Mouse (Mus musculus) gastrocnemius, postnatal 36 days (tissue): ENCODE measurements at regions not wholly inside any gene's neighbourhood (a gene's known extent, or its start where the extent isn't known, plus 50 kb on each side); places are given as distances from the start of the nearest gene placed in this dataset.
A peak's percentile ranks its signal among the peaks of the same experiment; 100 is the strongest.

Experiments used
- DNase-seq, 2 experiments: peaks; one replicate each; pipeline ENCODE4 v3.0.0; 2022
- intact Hi-C: fragments of 180-260 bp; cut with DNase I; formaldehyde crosslinking; loops from one replicate; pipeline ENCODE4 v1.15.1; 2025

DNA sequence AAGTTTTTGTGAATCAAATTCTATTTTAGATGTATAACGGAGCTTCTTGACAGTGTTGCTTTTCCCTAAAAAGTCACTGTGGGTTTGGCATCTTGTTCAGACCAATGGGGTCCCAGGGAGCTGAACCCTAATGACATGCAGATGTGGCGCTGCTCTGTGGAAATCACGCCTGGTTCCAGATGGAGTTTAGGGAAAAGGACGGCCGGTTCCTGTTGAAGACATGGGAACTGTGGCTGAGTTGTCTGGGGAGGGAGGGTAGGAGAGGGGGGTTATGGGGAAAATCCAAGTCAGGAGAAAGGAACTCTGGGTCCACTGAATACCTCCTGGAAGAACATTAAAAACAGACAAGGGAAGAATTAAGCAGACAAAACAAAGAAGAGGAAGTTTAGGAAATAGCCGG is 175.4 kb upstream of the Pgrmc2 start:
- DNase-seq: peak in 1 of 2 experiments; percentile 31
- intact Hi-C loops: no loop called here

DNA sequence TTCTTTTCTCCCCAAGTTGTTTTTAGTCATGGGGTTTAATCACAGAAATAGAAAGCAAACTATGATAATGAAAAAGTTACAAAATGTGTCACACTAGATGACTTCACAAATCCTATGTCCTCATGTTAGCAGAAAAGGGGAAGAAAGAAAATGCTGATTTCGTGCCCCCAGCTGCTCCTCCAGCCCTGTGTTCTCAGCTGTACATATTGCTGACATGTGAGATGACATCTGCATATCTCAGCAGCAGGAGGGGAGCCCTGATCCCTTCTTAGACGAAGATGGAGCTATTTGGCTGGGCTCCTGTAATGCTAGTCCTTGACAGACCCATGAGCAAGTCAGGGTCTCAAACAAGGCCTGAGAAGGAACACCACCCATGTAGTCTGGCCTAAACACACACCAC is 162.1 kb upstream of the Pgrmc2 start:
- intact Hi-C loops: no loop called here
- no peak for DNase-seq

DNA sequence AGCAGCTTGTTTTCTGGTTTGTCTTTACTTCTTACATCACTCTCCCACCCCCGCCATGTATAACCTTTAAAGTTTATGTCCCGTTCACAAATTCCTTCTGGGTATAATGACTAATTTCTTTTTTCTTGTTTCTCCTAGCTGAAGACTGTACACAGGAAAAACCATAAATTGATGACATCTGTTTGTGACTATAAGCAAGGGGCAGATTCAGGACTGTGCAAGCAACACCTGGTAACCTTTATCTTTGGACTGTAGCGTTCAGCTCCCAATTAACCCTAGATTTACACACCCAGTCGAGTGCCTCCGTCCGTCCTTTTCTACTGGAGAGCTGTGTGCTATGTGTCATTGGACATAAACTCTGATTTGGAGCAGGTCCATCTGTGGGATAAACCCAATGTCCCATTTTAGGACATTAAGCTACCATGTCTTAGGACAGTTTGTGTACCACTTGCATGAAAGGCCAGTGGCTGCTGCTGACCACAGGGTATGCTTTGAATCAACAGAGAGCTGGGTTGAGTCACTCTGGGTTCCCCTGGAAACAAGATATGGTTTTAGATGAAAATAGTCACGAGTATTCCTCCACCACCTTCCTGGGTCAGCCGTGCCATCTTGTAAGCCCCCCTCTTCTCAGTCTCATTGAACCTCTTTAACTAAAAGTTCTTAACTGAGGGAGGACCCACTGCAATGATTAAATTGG is 159.2 kb upstream of the Pgrmc2 start:
- intact Hi-C loops: no loop called here
- no peak for DNase-seq

DNA sequence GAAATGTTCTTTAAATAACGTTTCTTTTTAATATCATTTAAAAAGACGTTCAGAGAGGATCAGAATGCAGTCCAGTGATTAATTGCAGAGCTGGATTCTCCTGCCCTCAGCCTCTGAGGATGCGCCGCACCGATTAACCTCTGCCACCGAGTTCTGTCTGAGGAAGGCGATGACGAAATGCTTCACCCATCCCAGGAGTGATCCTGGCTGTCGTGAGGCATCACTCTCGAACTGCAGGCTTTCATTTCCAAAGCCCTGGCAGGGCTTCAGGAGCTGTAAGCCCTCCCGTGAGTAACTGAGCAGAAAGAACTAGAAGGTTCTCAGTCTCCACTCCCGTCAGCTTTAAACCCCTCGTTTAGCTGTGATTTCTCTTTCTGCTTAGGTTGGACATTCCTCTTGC is 157.0 kb upstream of the Pgrmc2 start:
- no peak for DNase-seq
- intact Hi-C loops: no loop called here

DNA sequence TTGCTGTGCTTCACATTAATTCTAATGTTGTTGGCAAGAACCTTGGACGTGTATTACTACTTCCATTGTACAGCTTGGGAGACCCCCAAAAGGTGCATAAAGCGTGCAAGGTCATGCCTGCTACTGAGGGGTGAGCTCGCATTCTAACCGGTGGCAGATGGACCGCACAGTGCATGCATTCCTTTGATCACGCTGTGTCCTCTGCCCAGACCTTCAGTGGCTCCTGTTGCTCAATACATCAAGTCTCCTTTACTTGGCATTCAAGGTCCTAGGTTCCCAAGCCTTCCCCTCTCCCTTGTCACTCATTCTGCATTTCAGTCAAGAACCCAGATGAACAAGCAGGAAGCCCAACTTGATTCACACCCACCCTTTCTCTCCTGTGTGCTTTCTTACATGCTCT is 156.4 kb upstream of the Pgrmc2 start:
- DNase-seq: no peak
- intact Hi-C loops: no loop called here

DNA sequence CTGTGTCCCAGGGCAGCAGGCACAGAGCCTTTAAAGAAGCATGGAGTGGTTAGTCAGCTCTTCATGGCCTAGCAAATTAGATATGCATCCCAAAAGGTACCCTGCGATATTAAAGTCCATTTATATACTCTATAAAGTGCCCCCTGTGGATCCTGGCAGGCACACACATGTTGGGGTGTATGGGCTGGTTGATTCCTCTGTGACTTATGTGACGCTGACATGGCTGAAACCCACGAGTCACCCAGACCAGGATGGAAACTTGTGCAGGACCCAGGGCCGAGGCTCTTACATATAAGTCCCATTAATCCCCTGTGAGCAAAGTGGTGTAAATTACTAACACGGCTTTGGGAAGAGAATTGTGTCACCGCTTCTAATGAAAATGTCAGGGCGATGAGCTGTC is 155.2 kb upstream of the Pgrmc2 start:
- intact Hi-C loops: no loop called here
- DNase-seq: no peak

DNA sequence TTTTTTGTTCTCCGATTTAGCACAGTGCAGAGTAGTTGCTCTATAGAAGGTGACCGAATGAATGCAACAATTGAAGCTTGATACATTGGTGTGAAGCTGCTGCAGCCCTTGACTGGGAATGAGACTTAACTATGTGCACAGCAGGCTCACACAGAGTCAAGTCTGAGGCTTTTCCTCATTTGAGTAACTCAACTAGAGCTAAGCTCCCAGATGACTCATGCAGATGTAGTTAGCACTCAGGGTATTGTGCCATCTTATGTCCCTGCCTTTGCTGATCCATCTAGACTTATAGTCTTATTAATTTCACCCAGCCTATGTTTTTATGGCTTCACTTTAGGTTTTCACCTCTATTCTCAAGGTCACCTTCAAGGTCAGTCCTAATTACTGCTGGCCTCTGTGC is 152.8 kb upstream of the Pgrmc2 start:
- DNase-seq: no peak
- intact Hi-C loops: no loop called here

DNA sequence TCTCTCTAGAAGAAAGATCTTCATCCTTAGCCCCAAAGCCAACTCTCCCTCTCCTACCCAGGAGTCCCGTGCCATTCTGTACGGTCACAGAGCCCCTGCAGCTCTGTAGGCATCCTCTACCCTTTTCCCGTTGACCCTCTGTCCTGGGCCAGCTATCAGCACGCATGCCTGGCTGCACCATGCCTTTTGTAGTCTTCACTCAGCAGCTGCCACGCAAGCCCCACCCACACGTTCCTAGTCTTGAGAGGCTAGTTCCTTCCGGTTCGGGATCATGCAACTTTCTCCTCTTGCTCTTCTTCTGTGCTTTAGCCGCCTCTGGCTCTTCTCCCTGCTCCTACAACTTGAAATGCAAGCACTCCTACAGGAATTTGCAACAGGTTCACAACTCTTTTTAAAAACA is 152.1 kb upstream of the Pgrmc2 start:
- DNase-seq: no peak
- intact Hi-C loops: no loop called here

DNA sequence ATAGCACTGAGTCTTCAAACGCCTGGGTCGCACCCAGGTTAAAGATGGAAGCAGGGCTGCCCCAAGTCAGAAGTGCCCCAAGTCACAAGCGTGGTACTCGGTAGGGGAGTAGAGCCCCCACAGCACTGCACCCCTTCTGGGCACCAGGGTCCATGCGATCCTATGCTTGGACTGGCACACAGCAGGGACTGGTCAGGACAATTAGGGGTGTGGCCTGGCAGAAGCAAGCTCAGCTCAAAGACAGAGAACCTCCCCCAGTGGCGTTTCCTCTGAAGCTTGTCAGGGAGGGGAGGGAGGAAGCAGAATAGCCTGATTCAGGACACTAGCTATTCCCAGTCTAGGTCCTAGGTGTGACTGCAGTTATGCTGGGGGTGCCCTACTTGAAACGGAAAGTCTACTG is 151.3 kb upstream of the Pgrmc2 start:
- no peak for DNase-seq
- intact Hi-C loops: no loop called here

DNA sequence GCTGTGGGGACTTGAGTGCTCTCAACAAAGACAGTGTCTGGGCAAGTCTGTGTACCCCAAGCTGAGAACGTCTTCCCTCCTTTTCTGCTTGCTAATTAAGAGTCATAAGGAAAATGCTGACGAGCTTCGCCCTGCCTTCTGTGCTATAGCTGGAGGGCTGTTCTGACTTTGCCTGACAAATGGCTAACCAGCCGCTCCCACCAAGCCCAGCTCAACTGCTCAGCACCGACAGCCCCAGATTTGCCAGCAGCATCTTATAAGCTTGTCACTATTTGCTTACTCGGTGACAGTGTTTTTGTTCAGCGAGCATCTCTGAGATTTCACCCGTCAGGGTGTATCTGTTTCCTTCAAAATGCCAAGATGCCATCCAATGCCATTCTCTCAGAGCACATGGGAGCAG is 150.6 kb upstream of the Pgrmc2 start:
- intact Hi-C loops: no loop called here
- no peak for DNase-seq

DNA sequence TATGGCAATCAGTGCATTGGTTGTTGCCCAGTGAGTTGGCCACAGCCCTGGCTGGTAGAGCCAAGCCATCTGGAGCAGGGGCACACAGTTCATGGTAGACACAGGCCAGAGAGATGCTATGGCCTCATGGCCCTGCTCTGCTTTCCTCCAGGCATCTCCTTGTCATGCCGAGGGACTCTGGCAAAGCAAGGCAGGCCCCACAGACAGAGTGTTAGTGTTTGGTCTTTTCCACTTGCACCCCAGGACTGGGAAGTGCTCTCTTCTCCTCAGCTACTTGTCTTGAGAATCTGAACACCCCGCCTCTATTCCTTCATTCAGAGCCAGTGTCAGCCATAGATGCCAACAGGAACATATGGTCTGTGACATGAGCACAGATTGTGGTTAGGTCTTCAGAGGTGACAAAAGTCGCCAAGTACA is 148.1 kb upstream of the Pgrmc2 start:
- no peak for DNase-seq
- intact Hi-C loops: no loop called here

DNA sequence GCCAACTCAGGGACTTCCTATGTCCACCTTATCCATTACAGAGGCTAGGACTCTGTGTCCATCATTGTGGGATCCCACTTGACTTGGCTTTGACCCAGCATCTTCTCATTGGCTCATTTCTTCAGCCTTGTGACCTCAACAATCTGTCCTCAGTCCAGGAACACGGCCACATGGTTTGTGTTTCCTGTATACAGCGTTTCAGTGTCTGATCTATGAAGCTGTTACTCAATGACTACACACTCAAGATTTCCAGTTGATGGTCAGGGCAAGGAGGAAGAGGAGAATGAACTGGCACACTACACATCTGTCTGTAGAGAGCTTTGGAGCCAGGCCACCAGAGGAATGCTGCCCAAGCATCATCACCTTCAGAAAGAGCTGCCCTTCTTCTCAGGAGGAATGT is 146.6 kb upstream of the Pgrmc2 start:
- no peak for DNase-seq
- intact Hi-C loops: loop anchor here (5.0 to 10.0 kb wide), 2 partner anchors 335 to 363 kb away; no protein-coding TSS in a partner anchor

DNA sequence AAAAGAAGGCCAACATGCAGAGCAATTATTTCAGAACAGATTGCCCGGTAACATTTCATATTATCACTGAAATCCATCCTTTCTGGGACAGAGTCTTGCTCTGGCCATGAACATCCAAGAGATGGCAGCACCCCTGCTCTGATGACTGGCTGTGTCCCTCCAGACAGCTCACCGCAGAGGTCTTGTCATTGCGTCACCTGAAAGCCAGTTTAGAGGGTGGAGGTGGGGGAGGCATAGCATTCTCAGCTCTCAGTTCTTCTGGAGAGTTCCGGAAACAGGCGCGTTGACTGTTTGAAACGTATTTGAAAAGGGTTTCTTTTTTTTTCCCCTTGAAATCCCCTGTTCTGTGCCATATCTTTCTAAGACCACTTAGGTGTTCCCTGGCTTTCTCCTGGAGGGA is 145.7 kb upstream of the Pgrmc2 start:
- intact Hi-C loops: loop anchor here (5.0 to 10.0 kb wide), 2 partner anchors 336 to 364 kb away; no protein-coding TSS in a partner anchor
- DNase-seq: peak; percentile 23 to 25

DNA sequence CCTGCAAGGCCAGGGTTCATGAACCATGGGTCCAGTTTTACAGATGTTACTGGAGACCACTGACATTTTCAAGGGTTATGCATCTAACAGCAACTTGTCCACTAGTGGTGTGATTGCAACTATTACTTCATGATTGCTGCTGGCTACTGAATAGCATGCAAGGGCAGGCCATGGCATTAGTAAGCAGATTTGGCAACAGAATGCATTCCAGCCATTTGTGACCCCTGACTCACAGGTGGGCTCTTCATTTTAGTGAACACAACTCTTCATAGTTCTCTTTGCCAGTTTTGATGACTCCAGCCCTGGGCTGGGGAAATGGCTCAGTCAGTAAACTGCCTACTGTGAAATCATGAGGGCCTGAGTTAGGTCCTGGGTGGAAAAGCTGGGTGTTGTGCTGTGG is 137.9 kb upstream of the Pgrmc2 start:
- DNase-seq: no peak
- intact Hi-C loops: loop anchor here (10.0 kb wide), 1 partner anchor 344 kb away; no protein-coding TSS in a partner anchor

DNA sequence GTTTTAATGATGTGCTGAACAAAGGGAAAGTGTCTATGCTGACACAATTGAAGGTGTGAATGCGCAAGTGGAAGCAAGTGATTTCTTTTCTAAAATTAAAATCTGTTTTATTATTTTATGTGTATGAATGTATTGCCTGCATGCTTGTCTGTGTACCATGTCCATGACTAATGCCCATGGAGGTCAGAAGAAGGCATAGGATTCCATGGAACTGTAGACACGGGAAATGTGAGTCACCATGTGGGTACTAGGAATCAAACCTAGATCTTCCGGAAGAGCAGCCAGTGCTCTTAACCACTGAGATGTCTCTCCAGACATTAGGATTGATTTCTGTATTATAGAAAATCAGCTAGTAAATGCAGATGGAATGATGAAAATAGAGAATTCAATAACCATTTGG is 134.9 kb upstream of the Pgrmc2 start:
- intact Hi-C loops: no loop called here
- no peak for DNase-seq

DNA sequence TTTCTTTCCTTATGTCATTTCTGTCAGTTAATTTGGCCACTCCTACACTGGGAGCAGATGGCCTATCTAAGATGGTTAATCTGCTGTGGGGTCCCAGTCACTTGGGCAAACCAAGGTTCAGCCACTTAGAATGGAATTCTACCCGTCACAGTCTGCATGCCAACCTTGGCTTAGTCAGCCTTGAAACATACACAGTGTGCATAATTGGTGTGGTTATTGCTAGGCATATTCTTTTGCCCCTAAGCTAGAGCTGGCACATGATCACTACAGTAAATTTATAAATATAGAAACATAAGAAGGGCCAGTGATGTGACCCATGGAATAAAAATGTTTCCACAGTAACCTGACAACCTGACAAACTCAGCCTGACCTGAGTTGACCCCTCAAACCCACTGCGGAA is 130.7 kb upstream of the Pgrmc2 start:
- DNase-seq: no peak
- intact Hi-C loops: no loop called here

DNA sequence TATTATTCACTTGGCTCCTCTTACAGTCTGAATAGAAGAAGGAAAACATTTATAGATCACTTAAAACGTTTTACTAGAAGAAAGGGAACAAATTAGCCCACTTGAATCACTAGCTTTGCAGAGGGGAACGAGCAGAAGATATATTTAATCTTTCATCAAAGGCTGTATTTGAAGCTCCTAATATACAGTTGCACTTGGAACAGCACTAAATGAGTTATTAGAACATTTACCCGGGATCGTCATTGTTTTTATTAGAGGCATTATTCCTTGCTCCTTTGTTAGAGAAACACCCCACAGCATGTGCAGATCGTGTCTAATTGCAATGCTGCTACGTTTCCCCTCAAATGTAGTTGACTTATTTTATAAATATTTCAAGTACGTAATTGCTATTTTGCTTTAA is 127.5 kb upstream of the Pgrmc2 start:
- intact Hi-C loops: no loop called here
- DNase-seq: no peak

DNA sequence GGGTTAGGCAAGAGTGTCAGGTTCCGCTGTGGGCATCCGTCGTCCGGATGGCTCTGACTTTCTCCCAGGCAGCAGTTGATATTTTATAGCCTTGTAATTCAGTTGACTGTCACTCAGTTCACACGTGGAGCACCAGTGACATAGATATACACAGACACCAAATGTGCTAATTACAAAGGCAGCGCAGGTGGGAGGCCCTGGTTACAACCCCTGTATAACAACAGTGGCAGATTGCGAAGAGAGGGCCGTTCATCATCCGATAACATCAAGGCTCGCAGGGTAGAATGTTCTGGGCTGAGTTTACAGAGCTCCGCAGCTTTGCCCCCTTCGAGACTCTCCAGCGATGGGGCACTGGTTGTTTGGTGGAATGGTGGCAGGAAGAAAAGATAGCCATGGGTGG is 120.0 kb upstream of the Pgrmc2 start:
- intact Hi-C loops: no loop called here
- no peak for DNase-seq

DNA sequence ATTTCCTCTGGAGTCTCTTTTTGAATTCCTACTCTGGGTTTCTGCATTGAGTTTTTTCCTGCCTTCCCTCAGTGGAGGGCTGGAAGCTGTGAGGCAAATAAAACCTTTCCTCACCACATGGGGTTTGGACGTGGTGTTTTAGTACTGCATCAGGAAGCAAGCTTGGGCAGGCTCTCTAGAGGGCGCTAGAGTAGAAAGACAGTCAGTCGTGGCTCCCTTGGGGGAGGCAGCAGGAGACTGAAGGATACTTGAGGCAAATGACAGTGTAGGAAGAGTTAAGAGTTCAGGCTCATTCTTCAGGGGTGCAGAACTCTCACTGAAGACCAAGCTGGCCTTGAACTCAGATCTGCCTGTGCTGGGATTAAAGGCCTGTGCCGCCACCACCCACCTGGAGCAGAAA is 118.9 kb upstream of the Pgrmc2 start:
- intact Hi-C loops: no loop called here
- no peak for DNase-seq

DNA sequence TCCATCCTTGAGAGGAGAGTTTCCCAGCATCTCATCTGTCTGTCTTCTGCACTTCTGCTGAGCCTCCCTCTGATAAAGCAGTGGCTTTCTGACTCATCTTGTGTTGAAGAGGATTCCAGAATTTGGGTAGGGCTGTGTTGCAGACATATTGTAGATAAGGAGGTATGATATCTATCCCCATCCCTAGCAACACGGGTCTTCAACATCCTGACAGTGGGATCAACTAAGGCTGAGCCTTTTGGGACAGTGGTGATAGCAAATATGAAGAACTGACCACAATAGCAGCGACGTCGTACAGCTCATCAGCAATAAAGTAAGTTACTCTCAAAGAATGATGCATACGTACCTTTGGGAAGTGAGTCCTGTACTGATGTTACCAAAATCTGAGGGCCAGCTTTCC is 117.2 kb upstream of the Pgrmc2 start:
- no peak for DNase-seq
- intact Hi-C loops: no loop called here

DNA sequence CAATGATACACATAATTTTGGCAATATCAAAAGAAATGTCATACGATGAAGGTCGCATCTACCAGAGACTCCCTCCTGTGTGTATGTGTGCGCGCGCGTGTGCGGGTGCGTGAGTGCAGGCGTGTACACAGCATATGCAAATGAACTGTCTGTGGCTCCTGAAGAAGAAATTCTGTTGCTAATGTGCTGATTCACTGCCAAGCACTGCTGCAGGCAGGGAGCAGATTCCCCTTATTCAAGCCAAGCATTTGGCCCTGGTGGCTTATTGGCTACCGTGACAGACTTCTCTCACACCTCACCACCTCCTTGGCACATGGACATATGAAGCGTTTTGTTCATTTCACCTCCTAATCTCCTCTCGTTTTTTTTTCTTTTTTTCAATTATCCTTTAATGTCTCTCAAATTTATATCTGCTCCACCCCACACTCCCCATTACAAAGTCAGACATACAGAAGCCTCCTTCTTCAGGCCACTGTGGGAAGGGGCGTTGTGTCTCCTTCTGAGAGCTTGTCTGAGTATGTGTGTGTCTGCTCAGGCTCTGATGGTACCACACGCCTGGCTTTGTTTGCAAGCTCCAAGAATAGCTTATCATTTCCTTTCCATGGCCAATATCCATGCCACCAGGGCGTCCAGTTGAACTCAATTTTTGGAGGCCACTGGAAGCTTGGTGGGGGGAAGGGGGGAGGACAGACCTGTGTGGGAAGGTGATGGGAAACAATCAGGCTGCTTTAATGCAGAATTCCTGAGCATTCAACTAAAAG is 115.5 kb upstream of the Pgrmc2 start:
- no peak for DNase-seq
- intact Hi-C loops: no loop called here
